Comparison of ENCODE assay signal across 8 mouse cellular contexts in the genomic region with DNA sequence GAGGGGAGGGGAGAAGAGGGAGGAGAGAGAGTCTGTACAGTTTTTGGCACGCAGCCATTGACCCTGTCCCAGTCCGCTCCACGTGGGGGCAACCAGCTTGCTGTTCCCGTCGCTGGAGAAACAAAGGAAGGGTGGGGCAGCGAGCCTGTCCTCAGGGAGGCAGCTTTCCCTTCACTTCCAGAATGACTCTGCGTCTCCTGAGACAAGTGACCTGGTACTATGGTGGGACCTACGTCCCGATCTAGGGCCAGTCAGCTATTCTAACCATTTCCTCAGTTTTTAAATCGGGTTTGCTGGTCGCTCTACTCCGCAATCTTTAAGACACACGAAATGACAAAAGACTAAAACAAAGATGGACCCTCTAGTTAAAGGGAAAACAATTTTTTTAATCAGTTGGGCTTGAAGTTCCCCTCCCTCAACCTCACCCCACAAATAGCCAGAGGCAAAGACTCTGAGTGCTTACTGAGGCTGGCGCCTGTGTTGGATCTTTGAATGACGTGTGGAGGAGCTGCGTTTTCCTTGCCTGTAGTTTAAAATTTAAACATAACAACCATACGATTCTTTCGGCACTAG. TPM values are rescaled to one million over a fixed set of nuclear protein-coding genes. Genes with fewer than 3 reads are reported as not detected.
DNase-seq lines count a peak whose midpoint lies in the region; ATAC-seq and TF ChIP-seq lines count a peak whose summit lies in the region.

No protein-coding gene starts in this region.

- peak overlapping the region; percentile 78 for H3K27ac ChIP-seq in embryonic facial prominence, embryonic 15.5 days (replicated peaks)
- peak overlapping the region; percentile 89 for H3K27ac ChIP-seq in heart, embryonic 13.5 days (replicated peaks)
- H3K27ac ChIP-seq in kidney, postnatal 0 days, result peak overlapping the region; percentile 38
- H3K27ac ChIP-seq in lung, embryonic 16.5 days (ENCODE audit: low read length), result peak overlapping the region; percentile 85

- peak overlapping the region; percentile 74 for H3K4me2 ChIP-seq in embryonic facial prominence, embryonic 15.5 days (replicated peaks)
- H3K4me2 ChIP-seq in heart, embryonic 13.5 days, result peak overlapping the region; percentile 76
- H3K4me2 ChIP-seq in kidney, postnatal 0 days (ENCODE audit: low read length), result peak overlapping the region; percentile 70
- peak overlapping the region; percentile 76 for H3K4me2 ChIP-seq in lung, embryonic 16.5 days (ENCODE audit: low read depth, low read length)

- H3K9me3 ChIP-seq in embryonic facial prominence, embryonic 15.5 days (replicated peaks), result no peaks in the 10 kb centered on the region
- H3K9me3 ChIP-seq in heart, embryonic 13.5 days, result no peaks in the 10 kb centered on the region
- no peaks in the 10 kb centered on the region for H3K9me3 ChIP-seq in kidney, postnatal 0 days (replicated peaks; ENCODE audit: low read length)
- no peaks in the 10 kb centered on the region for H3K9me3 ChIP-seq in lung, embryonic 16.5 days (ENCODE audit: control insufficient read depth, low read length)

- peaks cover 15% of the 10 kb centered on the region for H3K4me1 ChIP-seq in embryonic facial prominence, embryonic 15.5 days
- peaks cover 47% of the 10 kb centered on the region for H3K4me1 ChIP-seq in heart, embryonic 13.5 days
- 0 out of 2 replicates have a peak, but pooled peaks cover 4% of the 10 kb centered on the region for H3K4me1 ChIP-seq in kidney, postnatal 0 days (replicated peaks; ENCODE audit: insufficient read depth, low read length)
- H3K4me1 ChIP-seq in lung, embryonic 16.5 days (replicated peaks; ENCODE audit: control insufficient read depth, insufficient read depth, low read length), result peaks cover 4% of the 10 kb centered on the region; the same call in 1 of the 2 replicates

- H3K9ac ChIP-seq in embryonic facial prominence, embryonic 15.5 days, result peak overlapping the region; percentile 28; the same call in 1 of the 2 replicates
- H3K9ac ChIP-seq in heart, embryonic 13.5 days, result peak overlapping the region; percentile 80
- peak overlapping the region; percentile 65 for H3K9ac ChIP-seq in kidney, postnatal 0 days (ENCODE audit: low read depth, low read length)
- H3K9ac ChIP-seq in lung, embryonic 16.5 days (ENCODE audit: low read length), result peak overlapping the region; percentile 75

- H3K4me3 ChIP-seq in embryonic facial prominence, embryonic 15.5 days (replicated peaks), result peak overlapping the region; percentile 50
- H3K4me3 ChIP-seq in heart, embryonic 13.5 days, result peak overlapping the region; percentile 48
- peak overlapping the region; percentile 37 for H3K4me3 ChIP-seq in kidney, postnatal 0 days (replicated peaks; ENCODE audit: low read depth, low read length)
- peak overlapping the region; percentile 50 for H3K4me3 ChIP-seq in lung, embryonic 16.5 days (ENCODE audit: low read length)

- peaks cover 5% of the 10 kb centered on the region; the same call in 1 of the 2 replicates for H3K27me3 ChIP-seq in embryonic facial prominence, embryonic 15.5 days
- peaks cover 22% of the 10 kb centered on the region for H3K27me3 ChIP-seq in heart, embryonic 13.5 days (replicated peaks)
- peaks cover 10% of the 10 kb centered on the region; the same call in 1 of the 2 replicates for H3K27me3 ChIP-seq in kidney, postnatal 0 days (ENCODE audit: insufficient read depth, low read length)
- peaks cover 16% of the 10 kb centered on the region for H3K27me3 ChIP-seq in lung, embryonic 16.5 days (ENCODE audit: control insufficient read depth, insufficient read depth, low read depth, low read length)

- peak; percentile 22 to 27 for DNase-seq in B cell, adult 2 months
- DNase-seq in adrenal gland, postnatal 25 days, result peak; percentile 56
- DNase-seq in kidney, postnatal 0 days (ENCODE audit: low spot score), result peak; percentile 93
- peak; percentile 69 for DNase-seq in ovary, adult 18-20 months (ENCODE audit: low spot score)
- DNase-seq in c-Kit-positive CD71-positive TER-119-positive erythroid progenitor cells, embryonic 14.5 days (ENCODE audit: low spot score), result no peak

- H3K36me3 ChIP-seq in embryonic facial prominence, embryonic 15.5 days, result no peaks in the 10 kb centered on the region
- no peaks in the 10 kb centered on the region for H3K36me3 ChIP-seq in heart, embryonic 13.5 days
- H3K36me3 ChIP-seq in kidney, postnatal 0 days (ENCODE audit: insufficient read depth, low read length), result no peaks in the 10 kb centered on the region
- no peaks in the 10 kb centered on the region for H3K36me3 ChIP-seq in lung, embryonic 16.5 days (ENCODE audit: control insufficient read depth, insufficient read depth, low read length)

- TF ChIP-seq CTCF in kidney, postnatal 0 days (IDR thresholded peaks at IDR 0.05; ENCODE audit: low read depth), result peak; percentile 42; the same call in 1 of the 2 replicates

- WGBS in embryonic facial prominence, embryonic 15.5 days, result 1% methylated on average over 18 of the region's 18 CpGs
- 3% methylated on average over 18 of the region's 18 CpGs for WGBS in heart, embryonic 13.5 days
- 2% methylated on average over 18 of the region's 18 CpGs for WGBS in kidney, postnatal 0 days
- 1% methylated on average over 18 of the region's 18 CpGs for WGBS in lung, embryonic 16.5 days

- ATAC-seq in embryonic facial prominence, embryonic 15.5 days (ENCODE audit: insufficient number of reproducible peaks, low FRiP score, low TSS enrichment, low read depth), result peak; percentile 67; the same call in 1 of the 2 replicates
- peak; percentile 57; the same call in 1 of the 2 replicates for ATAC-seq in heart, embryonic 13.5 days (ENCODE audit: extremely low read depth, insufficient number of reproducible peaks, low FRiP score, low TSS enrichment)
- peak; percentile 72 for ATAC-seq in kidney, postnatal 0 days (replicated peaks; ENCODE audit: low FRiP score, low read depth)
- ATAC-seq in lung, embryonic 16.5 days (ENCODE audit: low read depth), result peak; percentile 92

RNA-seq across cellular contexts. Expression of a gene that starts 4.6 kb away (rescaled TPM):
- total RNA-seq in adrenal gland, postnatal 25 days (2021), result 4.1 and 4.5 TPM in 2 replicates
- 3.6 and 3.8 TPM in 2 replicates for polyA plus RNA-seq in embryonic facial prominence, embryonic 15.5 days (2015; fragmentation: Nextera tagmentation; extraction: Ambion mirVana)
- 1.1 and 1.8 TPM in 2 replicates for polyA plus RNA-seq in heart, embryonic 13.5 days (2015; fragmentation: Nextera tagmentation; extraction: Ambion mirVana)
- 0.66 and 0.70 TPM in 2 replicates for polyA plus RNA-seq in kidney, postnatal 0 days (2015; fragmentation: Nextera tagmentation; extraction: Ambion mirVana)
- 0.55 and 1.2 TPM in 2 replicates for polyA plus RNA-seq in lung, embryonic 16.5 days (2015; fragmentation: Nextera tagmentation; extraction: Ambion mirVana)

RNA-seq across cellular contexts. Expression of a gene that starts 19.0 kb away (rescaled TPM):
- 7.3 and 8.7 TPM in 2 replicates for total RNA-seq in adrenal gland, postnatal 25 days (2021)
- 114 and 120 TPM in 2 replicates for polyA plus RNA-seq in embryonic facial prominence, embryonic 15.5 days (2015; fragmentation: Nextera tagmentation; extraction: Ambion mirVana)
- polyA plus RNA-seq in heart, embryonic 13.5 days (2015; fragmentation: Nextera tagmentation; extraction: Ambion mirVana), result 61.6 and 61.9 TPM in 2 replicates
- polyA plus RNA-seq in kidney, postnatal 0 days (2015; fragmentation: Nextera tagmentation; extraction: Ambion mirVana), result 60.4 and 61.1 TPM in 2 replicates
- polyA plus RNA-seq in lung, embryonic 16.5 days (2015; fragmentation: Nextera tagmentation; extraction: Ambion mirVana), result 89.7 and 90.6 TPM in 2 replicates

RNA-seq across cellular contexts. Expression of a gene that starts 59.8 kb away (rescaled TPM):
- total RNA-seq in adrenal gland, postnatal 25 days (2021), result 33.9 and 55.8 TPM in 2 replicates
- 39.9 and 42.9 TPM in 2 replicates for polyA plus RNA-seq in embryonic facial prominence, embryonic 15.5 days (2015; fragmentation: Nextera tagmentation; extraction: Ambion mirVana)
- 37.1 and 41.6 TPM in 2 replicates for polyA plus RNA-seq in heart, embryonic 13.5 days (2015; fragmentation: Nextera tagmentation; extraction: Ambion mirVana)
- 66.6 and 66.8 TPM in 2 replicates for polyA plus RNA-seq in kidney, postnatal 0 days (2015; fragmentation: Nextera tagmentation; extraction: Ambion mirVana)
- 39.2 and 43.1 TPM in 2 replicates for polyA plus RNA-seq in lung, embryonic 16.5 days (2015; fragmentation: Nextera tagmentation; extraction: Ambion mirVana)

Comparison
In these comparisons a context has a peak if more than half of its experiments do, and no peak if none do; other contexts are left out.
1. H3K27ac ChIP-seq: peak in every context shown above with its lines; median percentile 89 in heart, embryonic 13.5 days; 85 in lung, embryonic 16.5 days; 78 in embryonic facial prominence, embryonic 15.5 days; 38 in kidney, postnatal 0 days.
2. H3K9ac ChIP-seq: peak in every context shown above with its lines; median percentile 80 in heart, embryonic 13.5 days; 75 in lung, embryonic 16.5 days; 65 in kidney, postnatal 0 days; 28 in embryonic facial prominence, embryonic 15.5 days.